Mouse (Mus musculus) liver, embryonic 11.5 days (tissue): Measurements from ENCODE around the gene Lhfpl5. TPM values are rescaled to one million over a fixed set of nuclear protein-coding genes. Genes with fewer than 3 reads are reported as not detected.

Source experiments
- ATAC-seq: fragments of 200-750 bp; cut with Nextera tagmentation; replicated peaks from 2 replicates; pipeline ENCODE4 v1.8.0; 2017; ENCODE audit warnings: moderate number of reproducible peaks, mild to moderate bottlenecking, moderate TSS enrichment, moderate library complexity; ENCODE audit not compliant: low FRiP score
- DNase-seq: peaks from one replicate; pipeline ENCODE4 v3.0.0-alpha.2; 2017; ENCODE audit warnings: low spot score
- H3K27ac ChIP-seq: fragments of 300-500 bp; sonication (generic); 2 replicates; pipeline ENCODE4 v1.5.1; 2014; ENCODE audit warnings: mild to moderate bottlenecking, low read depth, low read length, control low read depth
- H3K27me3 ChIP-seq: fragments of 300-500 bp; sonication (generic); replicated peaks from 2 replicates; pipeline ENCODE4 v1.6.1; 2014; ENCODE audit warnings: low read length, mixed read lengths; ENCODE audit not compliant: control insufficient read depth, insufficient read depth
- H3K36me3 ChIP-seq: fragments of 300-500 bp; sonication (generic); 2 replicates; pipeline ENCODE4 v1.6.1; 2014; ENCODE audit warnings: mild to moderate bottlenecking, low read length, moderate library complexity, mixed read lengths; ENCODE audit not compliant: control insufficient read depth, insufficient read depth
- H3K4me1 ChIP-seq: fragments of 300-500 bp; sonication (generic); replicated peaks from 2 replicates; pipeline ENCODE4 v1.6.1; 2014; ENCODE audit warnings: low read length, mixed read lengths; ENCODE audit not compliant: control insufficient read depth, insufficient read depth
- H3K4me2 ChIP-seq: fragments of 300-500 bp; sonication (generic); 2 replicates; pipeline ENCODE4 v1.6.1; 2014; ENCODE audit warnings: mild to moderate bottlenecking, control low read depth, moderate library complexity
- H3K4me3 ChIP-seq: fragments of 300-500 bp; sonication (generic); 2 replicates; pipeline ENCODE4 v1.5.1; 2014; ENCODE audit warnings: low read depth, low read length, control low read depth
- H3K9ac ChIP-seq: fragments of 300-500 bp; sonication (generic); 2 replicates; pipeline ENCODE4 v1.6.1; 2014; ENCODE audit warnings: low read depth, low read length, control low read depth
- H3K9me3 ChIP-seq: fragments of 300-500 bp; sonication (generic); 2 replicates; pipeline ENCODE4 v1.6.1; 2016; ENCODE audit warnings: low read length, inconsistent platforms, mixed read lengths; ENCODE audit not compliant: control insufficient read depth
- WGBS: fragments of 180-500 bp; shearing (Covaris S2); extraction: QIAGEN DNeasy Blood & Tissue Kit; methylation state at CpG from one replicate; pipeline ENCODE4 v1.1.7; 2014; 5-methylcytosine and 5-hydroxymethylcytosine counted together
- polyA plus RNA-seq: library from polyadenylated mRNA; unstranded; fragments of >200 nt; fragmentation: Nextera tagmentation; extraction: Ambion mirVana; gene quantifications from 2 replicates; pipeline ENCODE4 v1.2.1, GENCODE M21; 2014

Gene Lhfpl5
- polyA plus RNA-seq, 1 experiment from 2014 or later: 0.33 TPM

DNA sequence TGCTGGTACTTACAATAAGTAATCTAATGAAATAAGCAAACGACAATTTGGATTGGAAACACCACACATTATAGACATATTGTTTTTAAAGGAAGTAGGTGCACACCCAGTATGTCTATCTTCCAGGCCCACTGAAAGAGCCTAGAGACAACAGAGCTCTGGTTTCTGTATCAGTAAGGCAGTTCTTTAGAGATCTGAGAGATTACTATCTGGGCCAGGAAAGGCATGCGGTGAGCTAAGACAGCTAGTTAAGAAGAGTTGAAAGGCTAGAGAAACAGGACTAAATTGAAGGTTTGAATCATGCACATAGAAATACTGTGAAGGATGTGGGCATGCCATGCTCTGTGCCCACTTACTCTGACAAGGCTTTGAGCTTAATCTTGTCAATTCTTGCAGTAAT, 37.2 kb downstream of the Lhfpl5 start:
- H3K4me1 ChIP-seq: peaks cover 9% of the 10 kb centered on the region
- no peak overlapping the region for H3K4me3 ChIP-seq
- H3K9me3 ChIP-seq: no peaks in the 10 kb centered on the region
- H3K36me3 ChIP-seq: peaks cover 15% of the 10 kb centered on the region
- no peak for ATAC-seq
- H3K4me2 ChIP-seq: no peak overlapping the region
- H3K27ac ChIP-seq: no peak overlapping the region
- no peaks in the 10 kb centered on the region for H3K27me3 ChIP-seq
- WGBS: 56% methylated on average over 2 of the region's 2 CpGs
- no peak for DNase-seq
- H3K9ac ChIP-seq: no peak overlapping the region

- 76% methylated on average over 6 of the region's 6 CpGs for WGBS
- H3K9ac ChIP-seq: no peak overlapping the region
- no peak overlapping the region for H3K4me3 ChIP-seq
- peaks cover 14% of the 10 kb centered on the region for H3K4me1 ChIP-seq
- no peaks in the 10 kb centered on the region for H3K27me3 ChIP-seq
- H3K27ac ChIP-seq: no peak overlapping the region
- no peak overlapping the region for H3K4me2 ChIP-seq
- peaks cover 12% of the 10 kb centered on the region for H3K36me3 ChIP-seq
- no peak for DNase-seq
- no peak for ATAC-seq
- no peaks in the 10 kb centered on the region for H3K9me3 ChIP-seq
Measured at GRCm38 (mm10) chr17:28613096-28613495, 37.7 kb downstream of the Lhfpl5 start.

- H3K4me2 ChIP-seq: no peak overlapping the region
- WGBS: 91% methylated on average over 4 of the region's 4 CpGs
- H3K27ac ChIP-seq: no peak overlapping the region
- H3K27me3 ChIP-seq: no peaks in the 10 kb centered on the region
- H3K4me1 ChIP-seq: peaks cover 27% of the 10 kb centered on the region
- no peak overlapping the region for H3K4me3 ChIP-seq
- H3K9ac ChIP-seq: no peak overlapping the region
- DNase-seq: no peak
- ATAC-seq: no peak
- no peaks in the 10 kb centered on the region for H3K9me3 ChIP-seq
- peaks cover 19% of the 10 kb centered on the region for H3K36me3 ChIP-seq
Measured at GRCm38 (mm10) chr17:28615332-28615731, 39.9 kb downstream of the Lhfpl5 start.

DNA sequence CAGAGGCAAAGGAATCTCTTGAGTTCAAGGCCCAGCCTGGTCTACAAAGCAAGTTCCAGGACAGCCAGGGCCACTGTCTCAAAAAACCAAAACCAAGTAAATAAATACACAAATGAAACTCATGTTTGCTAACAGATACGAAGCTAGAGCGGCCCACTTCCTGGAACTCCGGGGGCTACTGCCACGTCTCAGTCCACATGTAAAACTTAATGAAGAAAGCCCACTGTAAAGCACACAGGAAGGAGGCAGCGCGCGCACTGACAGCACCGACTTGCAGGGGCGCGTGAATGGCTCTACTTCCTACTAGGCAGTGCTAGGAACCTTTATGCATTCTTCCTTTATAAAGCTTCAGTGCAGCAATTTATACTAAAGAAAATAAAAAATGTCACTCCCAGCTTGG, 42.2 kb downstream of the Lhfpl5 start:
- H3K9ac ChIP-seq: 0 out of 2 replicates have a peak overlapping the region, but pooled peaks have one; percentile 22
- no peaks in the 10 kb centered on the region for H3K9me3 ChIP-seq
- no peak overlapping the region for H3K4me3 ChIP-seq
- no peaks in the 10 kb centered on the region for H3K27me3 ChIP-seq
- no peak overlapping the region for H3K27ac ChIP-seq
- no peak for DNase-seq
- H3K4me1 ChIP-seq: peaks cover 38% of the 10 kb centered on the region
- WGBS: 80% methylated on average over 10 of the region's 10 CpGs
- H3K4me2 ChIP-seq: peak overlapping the region; percentile 41
- no peak for ATAC-seq
- H3K36me3 ChIP-seq: peaks cover 24% of the 10 kb centered on the region

GRCm38 (mm10) chr17:28618124-28618523, 42.7 kb downstream of the Lhfpl5 start:
- H3K27ac ChIP-seq: peak overlapping the region; percentile 5; the same call in 1 of the 2 replicates
- peaks cover 40% of the 10 kb centered on the region for H3K4me1 ChIP-seq
- WGBS: 57% methylated on average over 7 of the region's 7 CpGs
- no peaks in the 10 kb centered on the region for H3K27me3 ChIP-seq
- ATAC-seq (peak; percentile 64), DNase-seq (no peak)
- no peak overlapping the region for H3K4me3 ChIP-seq
- peak overlapping the region; percentile 41 for H3K4me2 ChIP-seq
- H3K9me3 ChIP-seq: no peaks in the 10 kb centered on the region
- peaks cover 24% of the 10 kb centered on the region for H3K36me3 ChIP-seq
- H3K9ac ChIP-seq: 0 out of 2 replicates have a peak overlapping the region, but pooled peaks have one; percentile 22

- peaks cover 40% of the 10 kb centered on the region for H3K4me1 ChIP-seq
- H3K27me3 ChIP-seq: no peaks in the 10 kb centered on the region
- 85% methylated on average over 1 of the region's 1 CpGs for WGBS
- 0 out of 2 replicates have a peak overlapping the region, but pooled peaks have one; percentile 31 for H3K9ac ChIP-seq
- ATAC-seq (no peak), DNase-seq (no peak)
- H3K27ac ChIP-seq: no peak overlapping the region
- H3K36me3 ChIP-seq: peaks cover 24% of the 10 kb centered on the region
- H3K4me2 ChIP-seq: no peak overlapping the region
- H3K4me3 ChIP-seq: no peak overlapping the region
- H3K9me3 ChIP-seq: no peaks in the 10 kb centered on the region
Measured at GRCm38 (mm10) chr17:28618775-28619174, 43.3 kb downstream of the Lhfpl5 start.

DNA sequence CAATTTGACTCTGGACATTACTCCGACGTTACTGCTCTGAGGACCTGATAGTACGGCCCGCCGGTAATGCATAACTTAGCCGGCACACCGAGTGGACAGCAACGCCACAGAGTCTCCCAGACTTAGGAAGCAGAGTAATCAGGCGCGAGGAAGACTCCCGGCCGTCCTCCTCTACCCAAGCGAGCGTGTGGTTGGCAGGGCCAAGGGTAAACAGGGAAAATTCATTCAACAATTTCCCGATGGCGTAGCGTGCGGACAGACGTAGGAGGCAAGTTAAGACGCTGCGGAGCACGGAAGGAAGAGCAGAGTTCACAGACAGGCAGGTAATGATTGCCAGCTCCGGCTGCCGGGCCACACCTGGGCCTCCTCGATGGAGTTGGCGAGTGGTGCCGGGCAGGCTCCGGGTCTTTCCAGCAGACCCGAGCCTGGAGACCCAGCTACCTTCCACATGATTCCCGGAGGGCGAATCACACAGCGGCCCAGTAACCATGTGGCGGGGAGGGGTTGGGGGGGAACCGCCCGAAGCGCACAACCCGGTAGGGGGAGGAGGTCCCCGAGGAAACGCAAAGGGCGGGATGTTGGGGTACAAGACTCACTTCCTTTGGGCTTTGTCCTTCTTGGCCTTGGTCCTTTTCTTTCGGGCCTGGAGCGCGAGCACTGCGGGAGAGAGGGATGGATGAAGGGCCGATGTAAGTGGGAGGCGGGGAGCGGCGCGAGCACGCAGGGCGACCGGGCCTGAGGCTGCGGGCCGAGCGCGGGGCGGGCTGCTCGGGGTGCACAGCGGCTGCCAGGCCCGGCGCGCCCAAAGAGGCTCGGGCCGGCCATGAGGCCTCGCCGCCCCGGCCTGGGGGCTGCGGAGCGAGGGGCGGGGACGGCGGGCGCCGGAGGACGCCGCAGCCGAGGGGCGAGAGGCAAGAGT, 46.2 kb downstream of the Lhfpl5 start:
- ATAC-seq (peak; percentile 62), DNase-seq (peak; percentile 72)
- Histone ChIP-seq H3K9me3 (no peaks in the 10 kb centered on the region), H3K27me3 (no peaks in the 10 kb centered on the region), H3K36me3 (peaks cover 12% of the 10 kb centered on the region; the same call in 1 of the 2 replicates), H3K4me3 (peak overlapping the region; percentile 97), H3K27ac (peak overlapping the region; percentile 87), H3K4me1 (peaks cover 33% of the 10 kb centered on the region), H3K4me2 (peak overlapping the region; percentile 86), H3K9ac (peak overlapping the region; percentile 97)
- under 1% methylated on average over 77 of the region's 78 CpGs for WGBS

GRCm38 (mm10) chr17:28622300-28622759, 46.9 kb downstream of the Lhfpl5 start, which contains the start of gene Srpk1:
Gene Srpk1 (minus strand): TSS chr17:28622709.
- Histone ChIP-seq H3K9me3 (no peaks in the 10 kb centered on the region), H3K27me3 (no peaks in the 10 kb centered on the region), H3K36me3 (peaks cover 12% of the 10 kb centered on the region; the same call in 1 of the 2 replicates), H3K4me1 (peaks cover 33% of the 10 kb centered on the region), H3K4me2 (peak within 1 kb of the TSS; percentile 86), H3K9ac (peak within 1 kb of the TSS; percentile 97), H3K4me3 (peak within 1 kb of the TSS; percentile 97), H3K27ac (peak within 1 kb of the TSS; percentile 87)
- ATAC-seq: peak; percentile 90
- WGBS: 1% methylated on average over 53 of the region's 53 CpGs
- DNase-seq: peak; percentile 94
